Mouse (Mus musculus) neural tube, embryonic 14.5 days (tissue): ENCODE measurements around the gene Slc35e3. TPM values are rescaled to one million over a fixed set of nuclear protein-coding genes. Genes with fewer than 3 reads are reported as not detected.

Source experiments
- ATAC-seq: fragments of 200-750 bp; cut with Nextera tagmentation; 2 replicates; pipeline ENCODE4 v1.8.0; 2017; ENCODE audit warnings: low read depth, mild to moderate bottlenecking, moderate TSS enrichment, moderate library complexity
- H3K27ac ChIP-seq: fragments of 300-500 bp; sonication (generic); 2 replicates; pipeline ENCODE4 v1.5.1; 2014; ENCODE audit warnings: low read depth, mild to moderate bottlenecking, control low read depth, low read length, moderate library complexity, mixed read lengths
- H3K27me3 ChIP-seq: fragments of 300-500 bp; sonication (generic); 2 replicates; pipeline ENCODE4 v1.6.1; 2014; ENCODE audit warnings: low read length; ENCODE audit not compliant: control insufficient read depth, insufficient read depth
- H3K36me3 ChIP-seq: fragments of 300-500 bp; sonication (generic); 2 replicates; pipeline ENCODE4 v1.6.1; 2014; ENCODE audit warnings: low read length, mixed read lengths; ENCODE audit not compliant: control insufficient read depth, insufficient read depth
- H3K4me1 ChIP-seq: fragments of 300-500 bp; sonication (generic); 2 replicates; pipeline ENCODE4 v1.6.1; 2014; ENCODE audit warnings: low read length; ENCODE audit not compliant: control insufficient read depth, insufficient read depth
- H3K4me2 ChIP-seq: fragments of 300-500 bp; sonication (generic); 2 replicates; pipeline ENCODE4 v1.6.1; 2014; ENCODE audit warnings: mild to moderate bottlenecking, low read depth, low read length, control low read depth
- H3K4me3 ChIP-seq: fragments of 300-500 bp; sonication (generic); 2 replicates; pipeline ENCODE4 v1.5.1; 2014; ENCODE audit warnings: low read depth, low read length, control low read depth, mixed read lengths
- H3K9ac ChIP-seq: fragments of 300-500 bp; sonication (generic); replicated peaks from 2 replicates; pipeline ENCODE4 v1.6.1; 2014; ENCODE audit warnings: low read depth, mild to moderate bottlenecking, control low read depth, low read length, mixed read lengths
- H3K9me3 ChIP-seq: fragments of 300-500 bp; sonication (generic); 2 replicates; pipeline ENCODE4 v1.6.1; 2016; ENCODE audit warnings: low read length; ENCODE audit not compliant: control insufficient read depth
- WGBS: fragments of 180-500 bp; shearing (Covaris S2); extraction: QIAGEN DNeasy Blood & Tissue Kit; methylation state at CpG from one replicate; pipeline ENCODE4 v1.1.7; 2014; 5-methylcytosine and 5-hydroxymethylcytosine counted together
- polyA plus RNA-seq: library from polyadenylated mRNA; unstranded; fragments of >200 nt; fragmentation: Nextera tagmentation; extraction: Ambion mirVana; gene quantifications from 2 replicates; pipeline ENCODE4 v1.2.1, GENCODE M21; 2014

The Slc35e3 gene
- polyA plus RNA-seq, 1 experiment from 2014 or later: 20.5 TPM

GRCm38 (mm10) chr10:117702024-117702833, 43.9 kb downstream of the Slc35e3 start:
- Histone ChIP-seq H3K27me3 (no peaks in the 10 kb centered on the region), H3K4me3 (no peak overlapping the region), H3K9ac (no peak overlapping the region), H3K9me3 (no peaks in the 10 kb centered on the region), H3K4me1 (peaks cover 5% of the 10 kb centered on the region; the same call in 1 of the 2 replicates), H3K36me3 (peaks cover 64% of the 10 kb centered on the region), H3K4me2 (no peak overlapping the region), H3K27ac (no peak overlapping the region)
- ATAC-seq: no peak
- WGBS: 96% methylated on average over 6 of the region's 6 CpGs

GRCm38 (mm10) chr10:117701034-117701829, 44.9 kb downstream of the Slc35e3 start:
- no peaks in the 10 kb centered on the region for H3K9me3 ChIP-seq
- no peaks in the 10 kb centered on the region for H3K4me1 ChIP-seq
- H3K9ac ChIP-seq: no peak overlapping the region
- no peak overlapping the region for H3K27ac ChIP-seq
- H3K27me3 ChIP-seq: no peaks in the 10 kb centered on the region
- peaks cover 72% of the 10 kb centered on the region for H3K36me3 ChIP-seq
- H3K4me2 ChIP-seq: no peak overlapping the region
- 96% methylated on average over 6 of the region's 6 CpGs for WGBS
- ATAC-seq: no peak
- no peak overlapping the region for H3K4me3 ChIP-seq

GRCm38 (mm10) chr10:117700450-117700849, 45.7 kb downstream of the Slc35e3 start:
- no peaks in the 10 kb centered on the region for H3K4me1 ChIP-seq
- H3K9me3 ChIP-seq: no peaks in the 10 kb centered on the region
- H3K27me3 ChIP-seq: no peaks in the 10 kb centered on the region
- peaks cover 80% of the 10 kb centered on the region for H3K36me3 ChIP-seq
- no peak overlapping the region for H3K9ac ChIP-seq
- no peak overlapping the region for H3K4me3 ChIP-seq
- no peak overlapping the region for H3K4me2 ChIP-seq
- 89% methylated on average over 1 of the region's 1 CpGs for WGBS
- ATAC-seq: no peak
- H3K27ac ChIP-seq: no peak overlapping the region

- peaks cover 80% of the 10 kb centered on the region for H3K36me3 ChIP-seq
- WGBS: 96% methylated on average over 4 of the region's 4 CpGs
- no peak for ATAC-seq
These were observed 46.3 kb downstream of the Slc35e3 start for GRCm38 (mm10) chr10:117699914-117700313.

GRCm38 (mm10) chr10:117698313-117699138, 47.6 kb downstream of the Slc35e3 start:
- Histone ChIP-seq H3K4me1 (no peaks in the 10 kb centered on the region), H3K27ac (no peak overlapping the region), H3K9me3 (no peaks in the 10 kb centered on the region), H3K9ac (no peak overlapping the region), H3K4me2 (no peak overlapping the region), H3K36me3 (peaks cover 79% of the 10 kb centered on the region), H3K27me3 (no peaks in the 10 kb centered on the region), H3K4me3 (no peak overlapping the region)
- WGBS: 96% methylated on average over 10 of the region's 10 CpGs
- ATAC-seq: no peak

More at GRCm38 (mm10) chr10:117699914-117700313, 46.3 kb downstream of the Slc35e3 start:
- Histone ChIP-seq H3K4me1 (no peaks in the 10 kb centered on the region), H3K27ac (no peak overlapping the region), H3K27me3 (no peaks in the 10 kb centered on the region), H3K9me3 (no peaks in the 10 kb centered on the region), H3K9ac (no peak overlapping the region), H3K4me3 (no peak overlapping the region), H3K4me2 (no peak overlapping the region)

- Histone ChIP-seq H3K9me3 (no peaks in the 10 kb centered on the region), H3K4me2 (no peak overlapping the region), H3K4me1 (no peaks in the 10 kb centered on the region), H3K27me3 (no peaks in the 10 kb centered on the region), H3K9ac (no peak overlapping the region), H3K36me3 (peaks cover 76% of the 10 kb centered on the region), H3K4me3 (no peak overlapping the region), H3K27ac (no peak overlapping the region)
- 97% methylated on average over 3 of the region's 3 CpGs for WGBS
- ATAC-seq: no peak
These were observed 48.5 kb downstream of the Slc35e3 start for GRCm38 (mm10) chr10:117697561-117698115.

GRCm38 (mm10) chr10:117696827-117697560, 49.2 kb downstream of the Slc35e3 start:
- no peaks in the 10 kb centered on the region for H3K27me3 ChIP-seq
- WGBS: 90% methylated on average over 6 of the region's 6 CpGs
- no peak for ATAC-seq
- no peak overlapping the region for H3K4me3 ChIP-seq
- H3K4me1 ChIP-seq: no peaks in the 10 kb centered on the region
- H3K9ac ChIP-seq: no peak overlapping the region
- no peak overlapping the region for H3K4me2 ChIP-seq
- H3K36me3 ChIP-seq: peaks cover 80% of the 10 kb centered on the region
- no peaks in the 10 kb centered on the region for H3K9me3 ChIP-seq
- H3K27ac ChIP-seq: no peak overlapping the region
